Mouse (Mus musculus): ENCODE measurements at regions not wholly inside any gene's neighbourhood (a gene's known extent, or its start where the extent isn't known, plus 50 kb on each side); places are given as distances from the start of the nearest gene placed in this dataset.

DNA sequence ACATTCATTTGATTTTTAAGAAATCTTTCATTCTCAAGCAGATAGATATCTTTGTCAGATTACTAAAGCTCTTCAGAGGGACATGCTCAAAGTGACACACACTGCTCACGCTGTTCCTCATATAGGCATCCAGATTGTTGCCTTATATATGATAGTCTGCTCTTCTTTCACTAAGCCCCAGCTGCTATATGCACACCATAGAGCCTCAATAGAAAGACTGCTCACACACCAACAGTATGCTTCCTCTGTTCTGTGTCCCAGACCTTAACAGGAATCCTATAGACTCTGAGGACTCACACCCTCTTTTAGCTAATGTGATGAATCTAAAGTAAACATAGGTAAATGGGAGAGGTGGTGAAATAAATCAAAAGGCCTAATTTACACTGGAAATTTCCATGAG, 561.8 kb downstream of the Smarca1 start:
- WGBS, result 84% methylated on average over 1 of the region's 1 CpGs
- no peaks in the 10 kb centered on the region for H3K9me3 ChIP-seq (ENCODE audit: control insufficient read depth, low read length)
- ATAC-seq (ENCODE audit: low FRiP score, low TSS enrichment) (no peak), DNase-seq (ENCODE audit: low spot score) (no peak)
- H3K4me2 ChIP-seq (replicated peaks; ENCODE audit: low read depth), result no peak overlapping the region
- no peaks in the 10 kb centered on the region for H3K36me3 ChIP-seq (ENCODE audit: control insufficient read depth, insufficient read depth, low read length)
- no peak overlapping the region for H3K27ac ChIP-seq (replicated peaks)
- no peak overlapping the region for H3K9ac ChIP-seq (ENCODE audit: low read length)
- H3K27me3 ChIP-seq (ENCODE audit: control insufficient read depth, insufficient read depth, low read length), result no peaks in the 10 kb centered on the region
- H3K4me3 ChIP-seq (ENCODE audit: low read depth, low read length), result no peak overlapping the region
- TF ChIP-seq EP300 (optimal IDR thresholded peaks at IDR 0.05) (no peak), CTCF (IDR thresholded peaks at IDR 0.05; ENCODE audit: low read depth) (no peak)
- H3K4me1 ChIP-seq (replicated peaks; ENCODE audit: control insufficient read depth, insufficient read depth), result no peaks in the 10 kb centered on the region

DNA sequence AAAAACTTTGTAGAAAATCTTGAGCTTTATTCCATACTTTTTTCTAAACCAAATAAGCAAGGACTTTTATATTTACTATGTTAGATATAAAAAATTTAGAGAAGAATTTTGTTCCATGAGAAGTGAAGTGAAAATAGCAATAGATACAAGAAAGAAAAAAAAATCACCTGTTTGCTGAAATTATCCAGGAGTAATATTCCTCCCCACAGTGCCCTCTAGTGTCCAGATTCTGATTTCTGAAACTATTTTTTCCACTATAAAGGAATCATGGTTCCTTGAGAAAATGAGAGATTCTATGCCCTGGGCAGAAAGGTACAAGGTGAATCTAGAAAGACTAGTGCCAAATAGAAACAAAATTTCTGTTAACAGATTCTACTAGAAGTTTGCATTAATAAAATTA, 564.0 kb downstream of the Smarca1 start:
- no peak for DNase-seq (ENCODE audit: low spot score)
- H3K4me3 ChIP-seq (ENCODE audit: low read depth, low read length), result no peak overlapping the region

GRCm38 (mm10) chrX:47315810-47316209, 577.0 kb downstream of the Smarca1 start:
- H3K4me2 ChIP-seq (replicated peaks; ENCODE audit: low read depth), result no peak overlapping the region

More for the DNA sequence above, 564.0 kb downstream of the Smarca1 start:
- no peak overlapping the region for H3K9ac ChIP-seq (ENCODE audit: low read length)
- H3K9me3 ChIP-seq (ENCODE audit: control insufficient read depth, low read length), result no peaks in the 10 kb centered on the region
- ATAC-seq (ENCODE audit: low FRiP score, low TSS enrichment), result no peak
- H3K27me3 ChIP-seq (ENCODE audit: control insufficient read depth, insufficient read depth, low read length), result no peaks in the 10 kb centered on the region
- H3K36me3 ChIP-seq (ENCODE audit: control insufficient read depth, insufficient read depth, low read length), result no peaks in the 10 kb centered on the region
- TF ChIP-seq CTCF (IDR thresholded peaks at IDR 0.05; ENCODE audit: low read depth), result peak; percentile 58
- no peak for TF ChIP-seq EP300 (optimal IDR thresholded peaks at IDR 0.05)
- no peak overlapping the region for H3K27ac ChIP-seq (replicated peaks)
- H3K4me1 ChIP-seq (replicated peaks; ENCODE audit: control insufficient read depth, insufficient read depth), result no peaks in the 10 kb centered on the region
- no peak overlapping the region for H3K4me2 ChIP-seq (replicated peaks; ENCODE audit: low read depth)

DNA sequence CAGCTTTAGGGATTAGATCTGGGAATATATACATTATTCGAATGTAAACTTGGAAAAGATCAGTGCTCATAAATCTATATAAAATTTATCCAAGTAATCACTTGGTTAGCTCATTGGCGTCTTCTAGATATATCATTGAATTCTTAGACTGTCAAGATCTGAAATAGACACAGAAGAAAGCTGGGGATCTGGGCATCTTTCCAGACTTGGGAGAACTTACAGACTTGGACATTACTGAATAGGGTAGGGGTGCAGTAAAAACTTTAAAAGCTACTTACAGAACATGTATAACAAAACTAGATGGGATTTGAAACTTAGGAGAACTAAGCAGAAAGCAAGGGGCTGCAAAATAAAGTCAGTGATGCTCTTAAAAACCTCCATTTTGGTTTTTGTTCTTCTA, 585.6 kb downstream of the Smarca1 start:
- ATAC-seq (ENCODE audit: low FRiP score, low TSS enrichment), result no peak
- H3K9ac ChIP-seq (ENCODE audit: low read length), result no peak overlapping the region
- no peak overlapping the region for H3K27ac ChIP-seq (replicated peaks)
- 40% methylated on average over 2 of the region's 2 CpGs for WGBS
- no peak overlapping the region for H3K4me2 ChIP-seq (replicated peaks; ENCODE audit: low read depth)
- H3K9me3 ChIP-seq (ENCODE audit: control insufficient read depth, low read length), result no peaks in the 10 kb centered on the region
- no peaks in the 10 kb centered on the region for H3K36me3 ChIP-seq (ENCODE audit: control insufficient read depth, insufficient read depth, low read length)
- no peak overlapping the region for H3K4me3 ChIP-seq (ENCODE audit: low read depth, low read length)
- H3K27me3 ChIP-seq (ENCODE audit: control insufficient read depth, insufficient read depth, low read length), result no peaks in the 10 kb centered on the region
- H3K4me1 ChIP-seq (replicated peaks; ENCODE audit: control insufficient read depth, insufficient read depth), result no peaks in the 10 kb centered on the region
- no peak for DNase-seq (ENCODE audit: low spot score)
- TF ChIP-seq EP300 (optimal IDR thresholded peaks at IDR 0.05), result no peak
- TF ChIP-seq CTCF (IDR thresholded peaks at IDR 0.05; ENCODE audit: low read depth), result no peak

More at GRCm38 (mm10) chrX:47315810-47316209, 577.0 kb downstream of the Smarca1 start:
- DNase-seq (ENCODE audit: low spot score), result no peak
- WGBS, result 50% methylated on average over 3 of the region's 3 CpGs
- Histone ChIP-seq H3K27ac (replicated peaks) (no peak overlapping the region), H3K27me3 (ENCODE audit: control insufficient read depth, insufficient read depth, low read length) (no peaks in the 10 kb centered on the region), H3K4me1 (replicated peaks; ENCODE audit: control insufficient read depth, insufficient read depth) (no peaks in the 10 kb centered on the region), H3K9me3 (ENCODE audit: control insufficient read depth, low read length) (no peaks in the 10 kb centered on the region), H3K4me3 (ENCODE audit: low read depth, low read length) (no peak overlapping the region), H3K9ac (ENCODE audit: low read length) (no peak overlapping the region), H3K36me3 (ENCODE audit: control insufficient read depth, insufficient read depth, low read length) (no peaks in the 10 kb centered on the region)
- no peak for ATAC-seq (ENCODE audit: low FRiP score, low TSS enrichment)
- no peak for TF ChIP-seq EP300 (optimal IDR thresholded peaks at IDR 0.05)
- no peak for TF ChIP-seq CTCF (IDR thresholded peaks at IDR 0.05; ENCODE audit: low read depth)

DNA sequence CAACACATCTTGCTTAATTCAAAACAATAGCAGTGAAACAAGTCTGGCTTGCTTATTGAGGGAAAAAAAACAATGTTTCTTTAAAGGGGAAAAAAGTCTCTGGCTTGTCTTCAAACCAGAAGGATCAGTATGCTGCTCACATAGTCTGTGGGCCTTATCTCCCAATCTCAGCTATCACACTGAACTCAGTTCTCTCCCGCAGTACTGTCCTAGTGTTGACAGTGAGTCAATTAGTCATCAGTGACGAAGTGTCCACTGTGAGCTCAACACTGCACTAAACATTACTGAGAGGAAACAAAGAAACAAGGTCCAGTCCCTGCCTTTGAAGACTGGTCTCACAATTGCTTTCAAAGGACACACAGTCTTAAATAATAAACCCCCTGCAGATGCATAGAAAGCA, 589.2 kb downstream of the Smarca1 start:
- H3K9ac ChIP-seq (ENCODE audit: low read length), result no peak overlapping the region
- no peaks in the 10 kb centered on the region for H3K4me1 ChIP-seq (replicated peaks; ENCODE audit: control insufficient read depth, insufficient read depth)
- no peaks in the 10 kb centered on the region for H3K36me3 ChIP-seq (ENCODE audit: control insufficient read depth, insufficient read depth, low read length)
- ATAC-seq (ENCODE audit: low FRiP score, low TSS enrichment) (no peak), DNase-seq (ENCODE audit: low spot score) (no peak)
- no peak overlapping the region for H3K4me2 ChIP-seq (replicated peaks; ENCODE audit: low read depth)
- no peaks in the 10 kb centered on the region for H3K9me3 ChIP-seq (ENCODE audit: control insufficient read depth, low read length)
- no peak overlapping the region for H3K27ac ChIP-seq (replicated peaks)
- WGBS, result 18% methylated on average over 2 of the region's 2 CpGs
- H3K4me3 ChIP-seq (ENCODE audit: low read depth, low read length), result no peak overlapping the region
- TF ChIP-seq CTCF (IDR thresholded peaks at IDR 0.05; ENCODE audit: low read depth), result no peak
- TF ChIP-seq EP300 (optimal IDR thresholded peaks at IDR 0.05), result no peak
- H3K27me3 ChIP-seq (ENCODE audit: control insufficient read depth, insufficient read depth, low read length), result no peaks in the 10 kb centered on the region

- no peak overlapping the region for H3K27ac ChIP-seq (replicated peaks)
- H3K4me2 ChIP-seq (replicated peaks; ENCODE audit: low read depth), result no peak overlapping the region
- no peaks in the 10 kb centered on the region for H3K9me3 ChIP-seq (ENCODE audit: control insufficient read depth, low read length)
- DNase-seq (ENCODE audit: low spot score) (no peak), ATAC-seq (ENCODE audit: low FRiP score, low TSS enrichment) (no peak)
- H3K27me3 ChIP-seq (ENCODE audit: control insufficient read depth, insufficient read depth, low read length), result no peaks in the 10 kb centered on the region
- no peak overlapping the region for H3K9ac ChIP-seq (ENCODE audit: low read length)
- H3K4me3 ChIP-seq (ENCODE audit: low read depth, low read length), result no peak overlapping the region
- H3K4me1 ChIP-seq (replicated peaks; ENCODE audit: control insufficient read depth, insufficient read depth), result no peaks in the 10 kb centered on the region
- no peak for TF ChIP-seq EP300 (optimal IDR thresholded peaks at IDR 0.05)
- TF ChIP-seq CTCF (IDR thresholded peaks at IDR 0.05; ENCODE audit: low read depth), result peak; percentile 70
- H3K36me3 ChIP-seq (ENCODE audit: control insufficient read depth, insufficient read depth, low read length), result no peaks in the 10 kb centered on the region
Measured at GRCm38 (mm10) chrX:47292548-47293147, 600.1 kb downstream of the Smarca1 start.

All from stomach, postnatal 0 days (tissue).